Mouse (Mus musculus) liver, adult (tissue): ENCODE measurements around the gene Nphs1.
A peak's percentile ranks its signal among the peaks of the same experiment; 100 is the strongest.

ENCODE experiments used
- GATA4 ChIP-seq: IDR thresholded peaks from 2 replicates; pipeline ENCODE4 v1.6.1; 2014; ENCODE audit warnings: mild to moderate bottlenecking, low read length; ENCODE audit not compliant: insufficient replicate concordance

Nphs1 gene

DNA sequence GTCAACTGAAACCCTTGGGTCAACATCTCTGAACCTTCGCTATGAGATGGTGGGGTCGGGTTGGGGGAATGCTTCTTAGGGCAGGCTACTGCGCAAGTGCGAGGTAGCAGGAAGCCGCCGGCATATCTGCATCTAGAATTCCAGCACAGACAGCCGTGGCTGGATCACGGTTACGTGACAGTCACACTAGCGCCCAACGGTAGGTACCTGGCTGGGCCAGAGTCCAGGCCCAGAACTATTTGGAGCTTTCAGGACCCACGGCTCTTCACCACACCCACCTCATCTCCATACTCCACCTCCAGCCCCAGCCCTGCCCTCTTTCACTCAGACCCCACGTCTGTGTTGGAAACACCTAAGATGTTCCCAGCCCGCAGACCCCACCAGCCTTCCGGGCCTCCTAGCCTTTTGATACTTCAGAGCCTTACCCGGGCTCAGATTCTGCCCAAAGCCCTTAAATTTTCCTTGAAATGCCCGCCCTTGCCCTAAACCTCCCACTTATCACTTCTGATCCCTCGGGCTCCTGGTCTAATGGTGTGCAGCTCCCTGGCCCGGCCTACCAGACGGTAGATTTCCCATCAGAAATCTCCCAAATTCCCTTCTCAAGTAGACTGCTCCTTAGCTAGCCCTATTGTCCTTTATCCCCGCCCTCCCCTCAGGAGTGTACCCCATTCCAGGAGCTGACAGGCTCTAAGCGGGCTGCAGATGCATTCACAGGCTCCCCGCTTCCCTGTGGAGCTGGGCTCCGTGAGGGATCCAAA lies 57.1 kb downstream of the Nphs1 start:
- TF ChIP-seq GATA4 = no peak

DNA sequence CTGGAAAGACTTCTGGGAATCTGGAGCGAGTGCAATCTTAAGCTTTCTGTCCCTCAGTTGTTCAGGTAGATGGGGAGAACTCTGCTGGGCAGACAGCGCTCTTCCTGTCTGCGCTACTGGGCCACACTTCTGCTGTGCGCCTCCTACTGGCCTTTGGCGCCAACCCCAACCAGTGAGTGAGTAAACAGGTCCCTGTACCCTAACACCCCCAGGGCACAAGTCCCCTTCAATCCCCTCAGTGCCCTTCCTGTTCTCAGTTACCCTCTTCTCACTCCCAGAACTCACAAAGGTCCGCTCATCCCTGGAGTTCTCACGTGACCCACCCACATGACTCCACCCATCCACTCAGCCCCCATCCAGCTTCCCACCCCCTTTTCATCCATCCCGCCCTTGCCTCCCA lies 60.2 kb downstream of the Nphs1 start:
- no peak for TF ChIP-seq GATA4

DNA sequence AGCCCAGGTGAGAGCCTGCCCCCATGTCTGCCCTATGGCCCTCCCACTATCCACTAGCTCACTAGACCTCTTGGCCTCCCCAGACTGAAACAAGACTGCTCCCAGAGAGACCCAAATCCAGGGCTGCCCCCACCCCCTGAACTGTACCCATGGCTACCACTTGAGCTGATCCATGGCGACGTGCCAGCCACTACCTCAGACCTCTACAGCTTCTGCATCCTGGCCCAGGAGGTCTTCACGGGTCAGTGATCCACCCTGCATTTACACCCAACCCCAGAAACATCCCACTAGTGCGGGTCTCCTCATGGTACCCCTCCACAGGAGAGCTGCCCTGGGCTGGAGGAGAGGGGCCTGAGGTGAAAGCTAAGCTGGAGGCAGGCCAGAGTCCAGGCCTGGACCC lies 62.3 kb downstream of the Nphs1 start:
- TF ChIP-seq GATA4 = no peak

DNA sequence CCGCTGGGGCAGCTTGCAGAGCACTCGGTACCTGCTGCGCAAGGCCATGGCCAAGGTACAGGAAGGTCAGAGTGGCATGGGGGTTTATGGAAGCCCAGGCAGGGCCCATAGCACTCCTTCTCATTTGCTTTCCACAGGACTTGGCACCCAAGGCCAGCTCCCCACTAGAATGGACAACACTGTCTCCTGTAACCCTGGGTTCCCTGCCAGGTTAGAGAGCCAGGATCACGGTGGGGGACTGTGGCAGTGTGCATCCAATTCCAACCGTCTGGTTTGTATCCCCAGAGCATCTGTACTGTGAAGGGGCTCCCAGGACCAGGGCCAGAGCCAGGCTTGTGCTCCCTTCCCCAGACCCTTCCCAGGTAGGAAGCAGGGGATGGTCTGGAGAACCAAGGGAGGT lies 62.7 kb downstream of the Nphs1 start:
- no peak for TF ChIP-seq GATA4

DNA sequence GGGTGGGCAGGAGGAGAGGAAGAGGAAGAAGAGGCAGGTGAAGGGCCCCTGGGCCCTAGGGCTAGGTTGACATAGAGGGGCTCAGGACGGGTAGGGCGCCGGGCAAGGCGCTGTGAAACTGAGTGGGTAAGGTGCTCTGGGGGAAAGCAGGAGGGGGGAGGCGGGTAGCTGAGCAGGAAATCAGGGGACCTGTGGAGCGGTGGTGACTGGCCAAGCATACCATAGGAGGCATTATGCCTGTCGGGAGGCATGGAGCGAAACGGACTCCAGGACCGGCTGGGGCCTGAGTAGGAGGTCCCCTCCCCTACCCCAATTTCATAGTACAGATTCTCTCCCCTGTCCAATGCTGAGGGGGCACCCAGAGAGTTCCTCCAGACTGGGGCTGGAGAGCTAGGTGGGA lies 64.8 kb downstream of the Nphs1 start:
- no peak for TF ChIP-seq GATA4

DNA sequence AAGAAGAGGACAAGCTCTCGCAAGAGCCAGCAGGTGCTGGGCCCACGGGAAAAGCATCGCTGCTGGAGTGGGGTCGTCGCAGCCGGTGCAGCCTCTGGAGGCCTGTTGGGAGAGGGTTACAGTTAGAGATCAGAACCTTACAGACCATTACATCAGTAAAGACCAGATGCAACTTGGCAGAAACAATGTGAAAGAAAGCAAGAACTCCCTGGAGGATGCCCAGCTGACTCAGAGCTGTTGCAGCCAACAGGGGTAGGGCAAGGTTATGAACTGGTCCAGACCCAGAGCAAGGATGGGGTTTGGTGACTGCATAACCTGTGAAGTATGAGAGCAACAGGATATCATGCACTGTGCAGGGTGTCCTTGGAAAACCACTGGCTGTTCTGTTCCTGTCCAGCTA lies 66.4 kb downstream of the Nphs1 start:
- TF ChIP-seq GATA4 = no peak

DNA sequence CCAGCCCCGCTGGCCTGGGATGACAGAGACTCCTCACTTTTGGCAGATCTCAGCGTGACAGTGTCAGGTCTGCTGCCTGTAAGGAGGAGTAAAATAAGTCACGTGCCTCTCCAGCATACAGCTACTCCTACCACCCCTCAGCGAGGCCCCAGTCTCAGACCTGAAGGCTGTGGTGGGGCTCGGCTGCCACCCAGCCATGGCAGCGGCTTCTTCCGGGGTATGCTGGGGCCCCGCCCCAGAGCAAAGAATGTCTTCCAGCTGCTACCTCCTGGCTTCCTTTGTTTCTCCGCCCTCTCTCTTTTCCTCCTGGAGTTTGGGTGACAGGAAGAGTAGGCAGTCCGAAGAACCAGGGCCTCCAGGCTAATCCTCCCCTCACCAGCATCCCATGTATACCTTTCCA lies 67.8 kb downstream of the Nphs1 start:
- TF ChIP-seq GATA4 = no peak

DNA sequence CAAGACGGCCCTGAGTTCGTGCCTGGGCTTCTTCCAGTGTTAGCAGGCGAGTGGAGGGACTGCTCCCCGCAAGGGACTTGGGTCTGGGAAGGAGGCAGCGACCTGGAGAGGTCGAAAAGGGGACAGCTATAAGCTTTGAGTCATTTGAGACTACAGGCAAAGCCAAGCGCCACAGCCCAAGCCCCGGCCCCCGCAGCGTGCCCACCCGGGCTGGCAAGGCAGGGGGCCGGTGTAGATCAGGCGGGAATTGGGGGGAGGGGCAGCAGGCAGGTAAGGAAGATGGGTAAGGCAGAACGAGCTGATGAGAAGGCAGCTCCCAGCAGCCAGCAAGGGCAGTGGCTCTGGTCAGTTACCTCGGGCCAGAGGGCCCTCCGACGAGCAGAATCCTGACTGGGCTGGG lies 68.3 kb downstream of the Nphs1 start:
- no peak for TF ChIP-seq GATA4

DNA sequence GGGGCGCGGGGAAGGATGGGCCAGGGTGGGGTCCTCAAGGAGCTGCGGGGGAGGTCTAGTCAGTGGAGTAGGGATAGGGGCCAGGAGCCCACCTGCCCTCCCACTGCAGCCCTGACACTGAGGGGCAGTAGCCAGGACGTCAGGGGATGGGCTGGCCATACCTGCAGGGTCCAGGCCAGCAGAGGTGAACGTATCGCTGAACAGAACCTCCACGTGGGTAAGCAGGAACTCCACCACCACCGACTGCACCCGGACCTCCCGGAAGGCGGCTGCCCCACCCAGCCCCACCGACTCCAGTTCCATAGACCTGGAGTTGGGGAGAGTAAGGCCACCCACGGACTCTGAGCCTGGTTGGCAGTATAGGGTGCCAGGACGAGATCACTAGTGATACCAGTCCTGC lies 68.9 kb downstream of the Nphs1 start:
- TF ChIP-seq GATA4 = no peak

DNA sequence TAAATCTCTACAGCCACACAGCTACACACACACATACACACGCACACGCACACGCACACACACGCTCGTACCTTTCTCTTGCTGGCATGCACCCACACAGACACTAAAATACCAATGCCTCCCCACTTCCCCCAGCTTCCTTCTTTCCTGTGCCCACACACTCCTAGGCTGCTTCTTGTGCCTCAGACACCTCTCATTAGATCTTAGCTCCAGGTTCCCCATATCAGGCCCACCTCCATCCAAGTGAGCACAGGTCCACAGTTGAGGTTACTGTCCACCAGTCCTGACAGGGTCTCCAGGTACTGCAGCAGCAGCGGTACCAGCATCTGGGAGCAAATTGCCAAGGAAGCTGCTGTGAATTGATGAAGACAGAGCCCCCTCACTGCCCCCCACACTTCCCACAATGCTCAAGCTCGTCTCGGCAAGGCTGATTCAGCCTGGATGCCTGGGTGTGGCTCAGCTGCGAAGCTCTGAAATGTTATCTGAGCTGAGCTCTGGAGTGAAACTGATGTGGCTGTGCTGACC lies 73.2 kb downstream of the Nphs1 start:
- TF ChIP-seq GATA4 = no peak

DNA sequence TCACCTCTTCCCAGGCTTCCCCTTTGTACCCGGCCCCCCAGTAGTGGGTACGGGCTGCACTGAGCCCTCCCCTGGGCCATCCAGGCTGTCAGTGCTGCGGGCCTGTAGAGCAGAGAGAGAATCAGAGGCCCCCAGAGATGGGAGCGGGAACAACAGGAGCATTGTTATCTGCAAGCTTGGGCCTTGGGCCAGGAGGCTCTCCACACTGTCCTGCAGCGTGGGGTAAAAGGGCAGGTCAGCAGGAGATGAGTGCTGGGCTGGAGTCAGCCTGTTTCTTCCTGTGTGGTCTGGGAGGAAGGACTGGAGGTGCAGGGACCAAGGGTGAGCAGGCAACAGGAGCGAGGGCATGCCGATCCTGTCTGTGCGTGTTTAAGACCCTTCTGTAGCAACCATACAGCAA lies 74.8 kb downstream of the Nphs1 start:
- peak; percentile 53; the same call in 1 of the 2 replicates for TF ChIP-seq GATA4

DNA sequence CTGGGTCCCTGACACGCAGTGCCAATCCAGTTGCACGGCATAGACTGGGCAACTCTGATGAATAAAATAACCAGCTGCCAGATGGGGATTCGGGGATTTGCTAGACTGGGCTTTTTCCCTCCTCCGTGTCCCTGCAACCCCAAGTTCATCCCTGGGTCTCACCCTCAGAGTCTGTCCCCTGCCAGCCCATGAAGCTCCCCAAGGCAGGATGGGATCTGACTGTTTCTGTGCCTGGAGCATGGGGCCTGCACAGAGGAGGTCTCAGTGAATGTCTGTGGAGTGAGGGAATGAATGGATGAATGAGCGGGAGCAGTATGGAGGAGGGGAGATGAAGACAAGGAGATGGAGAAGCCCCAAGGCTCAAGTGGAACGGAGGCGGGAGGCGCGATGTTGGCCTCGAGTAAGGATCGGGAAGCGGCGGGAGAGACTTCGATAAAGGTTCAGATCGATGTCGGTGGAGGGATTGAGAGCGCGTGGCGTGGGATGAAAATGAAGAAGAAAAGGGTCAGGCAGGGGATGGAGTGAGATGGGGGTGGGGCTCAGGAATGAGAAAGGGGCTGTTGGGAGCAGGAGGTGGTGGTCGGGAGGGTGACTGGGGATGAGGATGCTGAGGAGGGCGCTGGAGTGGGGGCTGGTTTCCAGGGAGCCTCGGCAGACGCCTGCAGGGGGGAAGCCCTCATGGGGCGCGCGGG lies 76.0 kb downstream of the Nphs1 start:
- no peak for TF ChIP-seq GATA4

DNA sequence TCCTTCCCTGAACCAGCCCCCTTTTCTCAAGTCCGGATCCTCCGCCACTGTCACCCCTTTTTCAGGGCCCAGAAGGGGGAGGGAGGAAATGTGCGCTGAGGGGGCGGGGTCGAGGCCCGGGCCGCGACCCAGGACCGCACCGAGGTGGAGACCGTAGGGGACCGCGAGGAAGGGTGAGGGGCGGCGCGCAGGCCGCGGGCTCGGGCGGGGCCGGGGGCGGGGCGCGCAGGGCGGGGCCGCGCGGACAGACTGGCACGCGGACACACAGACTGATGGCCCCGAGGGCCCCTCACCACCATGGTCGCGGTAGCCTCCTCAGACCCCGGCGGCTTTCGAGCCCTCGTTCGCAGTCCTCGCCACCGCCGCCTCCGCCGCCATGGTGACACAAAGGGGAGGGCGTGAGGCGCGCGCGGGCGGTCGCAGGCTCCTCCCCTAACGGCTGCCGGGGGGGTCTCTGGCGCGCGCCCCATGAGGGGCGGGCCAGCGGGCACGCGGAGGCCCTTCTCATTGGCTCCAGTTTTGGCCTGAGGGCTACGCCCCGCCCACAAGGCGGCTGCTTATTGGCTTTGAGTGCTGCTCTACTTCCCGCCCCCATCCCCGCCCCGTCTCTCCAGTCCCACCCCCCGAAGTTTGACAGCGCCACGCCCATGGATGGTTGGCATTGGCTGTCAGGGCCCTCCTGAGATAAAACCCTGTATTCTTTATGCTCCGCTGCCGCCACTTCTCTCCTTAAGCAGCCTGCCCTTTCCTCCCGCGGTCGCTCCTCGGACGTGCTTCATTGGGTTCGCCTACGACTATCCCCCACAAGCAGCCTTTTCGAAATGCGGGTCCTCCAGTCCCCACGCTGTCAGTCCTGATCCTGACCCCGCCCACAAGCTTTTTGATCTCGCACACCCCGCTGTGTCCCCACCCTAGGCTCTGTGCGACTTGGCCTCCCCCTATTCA lies 76.8 kb downstream of the Nphs1 start, which contains the start of gene Arhgap33:
Gene Arhgap33, minus strand, starts transcription at position 428 of the 945 bp plus-strand sequence.
- TF ChIP-seq GATA4 = no peak
